10 mouse cellular contexts compared by ENCODE assay signal in the genomic region with DNA sequence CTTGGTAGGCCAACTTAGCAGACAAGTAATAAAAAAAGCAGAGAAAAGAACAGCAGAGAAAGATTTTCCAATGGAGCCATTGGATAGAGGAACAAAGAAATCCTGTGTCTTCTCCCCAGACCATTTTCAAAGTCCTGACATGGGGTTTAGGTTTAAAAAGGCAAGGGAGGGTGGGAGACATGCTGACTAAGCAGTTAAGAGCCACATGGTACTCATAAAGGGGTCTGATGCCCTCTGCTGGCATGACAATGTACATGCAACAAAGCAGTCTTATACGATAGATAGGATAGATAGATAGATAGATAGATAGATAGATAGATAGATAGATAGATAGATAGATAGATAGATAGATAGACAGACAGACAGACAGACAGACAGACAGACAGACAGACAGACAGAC. TPM values are rescaled to one million over a fixed set of nuclear protein-coding genes. Genes with fewer than 3 reads are reported as not detected.
DNase-seq lines count a peak whose midpoint lies in the region; ATAC-seq and TF ChIP-seq lines count a peak whose summit lies in the region.
"Had no signal": no experiment of that assay in that cellular context is flagged by ENCODE, and none has a peak within 500 bp of the region (broad histone marks: within the 10 kb centered on the region; RNA-seq: fewer than 3 reads in every experiment).

No protein-coding gene starts in this region.

- H3K4me2 ChIP-seq in neural tube, embryonic 15.5 days: no peak overlapping the region
- H3K4me2 ChIP-seq: embryonic facial prominence, embryonic 15.5 days had no signal

- no peak for DNase-seq in gastrocnemius, adult 2 months
- no peak for DNase-seq in gastrocnemius, postnatal 25 days
- peak; percentile 26 for DNase-seq in neural tube, embryonic 10.5 days (ENCODE audit: extremely low spot score, low spot score)
- peak; percentile 7 for DNase-seq in embryo, embryonic 9.5 days (ENCODE audit: extremely low spot score)
- peak; percentile 51 for DNase-seq in splenic B cell, adult 2 months (ENCODE audit: low read depth, low spot score)
- no peak for DNase-seq in heart, postnatal 4 days
- DNase-seq in urinary bladder, postnatal 36 days (ENCODE audit: low spot score in 2 of 2): no peak
- DNase-seq: heart, postnatal 14 days had no signal

- peak; percentile 21; the same call in 1 of the 2 replicates for TF ChIP-seq CTCF in gastrocnemius, adult 2 months (IDR thresholded peaks at IDR 0.05)

- H3K4me1 ChIP-seq in neural tube, embryonic 15.5 days: peaks cover 4% of the 10 kb centered on the region; the same call in 1 of the 2 replicates
- H3K4me1 ChIP-seq: embryonic facial prominence, embryonic 15.5 days had no signal

- intact Hi-C loops in gastrocnemius, adult 2 months (cut with DNase I): no loop called here

- no peak for ATAC-seq in neural tube, embryonic 15.5 days (ENCODE audit: low FRiP score)

- no peak overlapping the region for H3K4me3 ChIP-seq in gastrocnemius, adult 2 months
- H3K4me3 ChIP-seq in neural tube, embryonic 15.5 days (replicated peaks): no peak overlapping the region
- H3K4me3 ChIP-seq: embryonic facial prominence, embryonic 15.5 days had no signal

- H3K9me3 ChIP-seq in neural tube, embryonic 15.5 days (replicated peaks): no peaks in the 10 kb centered on the region
- H3K9me3 ChIP-seq: embryonic facial prominence, embryonic 15.5 days had no signal

- no peaks in the 10 kb centered on the region for H3K27me3 ChIP-seq in neural tube, embryonic 15.5 days (replicated peaks)
- H3K27me3 ChIP-seq in splenic B cell, adult 2 months (ENCODE audit: control insufficient read depth, insufficient read depth, low read length, poor library complexity, severe bottlenecking): no peaks in the 10 kb centered on the region
- H3K27me3 ChIP-seq: embryonic facial prominence, embryonic 15.5 days had no signal

- no peak overlapping the region for H3K27ac ChIP-seq in gastrocnemius, adult 2 months
- H3K27ac ChIP-seq in neural tube, embryonic 15.5 days (replicated peaks): no peak overlapping the region
- H3K27ac ChIP-seq: embryonic facial prominence, embryonic 15.5 days had no signal

- H3K9ac ChIP-seq in neural tube, embryonic 15.5 days (replicated peaks): no peak overlapping the region
- H3K9ac ChIP-seq: embryonic facial prominence, embryonic 15.5 days had no signal

- 80% methylated on average over 1 of the region's 1 CpGs for WGBS in neural tube, embryonic 15.5 days

- H3K36me3 ChIP-seq in neural tube, embryonic 15.5 days: no peaks in the 10 kb centered on the region
- no peaks in the 10 kb centered on the region for H3K36me3 ChIP-seq in splenic B cell, adult 2 months (ENCODE audit: control insufficient read depth, insufficient read depth, low read length, poor library complexity, severe bottlenecking)
- H3K36me3 ChIP-seq: embryonic facial prominence, embryonic 15.5 days had no signal

RNA-seq across cellular contexts. Expression of gene Hmgxb4, which starts 15.7 kb away (rescaled TPM):
- total RNA-seq in gastrocnemius, adult 2 months (2021): 1 to 10 TPM; 8.3 to 9.9 TPM
- total RNA-seq in gastrocnemius, postnatal 25 days (2021): 1 to 10 TPM; 7.2 to 8.6 TPM
- 31.1 and 33.8 TPM in 2 replicates for polyA plus RNA-seq in neural tube, embryonic 15.5 days (2015; fragmentation: Nextera tagmentation; extraction: Ambion mirVana)
- 10 to 100 TPM; 23.0 to 26.4 TPM for total RNA-seq in heart, postnatal 4 days (2021)

RNA-seq across cellular contexts. Expression of gene Tom1, which starts 56.1 kb away (rescaled TPM):
- 10 to 100 TPM; 45.9 to 49.7 TPM for total RNA-seq in gastrocnemius, adult 2 months (2021)
- total RNA-seq in gastrocnemius, postnatal 25 days (2021): 10 to 100 TPM; 38.6 to 47.8 TPM
- 44.1 and 44.4 TPM in 2 replicates for polyA plus RNA-seq in neural tube, embryonic 15.5 days (2015; fragmentation: Nextera tagmentation; extraction: Ambion mirVana)
- total RNA-seq in heart, postnatal 4 days (2021): 10 to 100 TPM; 70.7 to 73.3 TPM

Comparison
In these comparisons a context has a peak if more than half of its experiments do, and no peak if none do; other contexts are left out.
1. DNase-seq: peak in neural tube, embryonic 10.5 days (single experiment), embryo, embryonic 9.5 days (single experiment) and splenic B cell, adult 2 months (single experiment); none in gastrocnemius, adult 2 months (single experiment), gastrocnemius, postnatal 25 days (single experiment), heart, postnatal 4 days (single experiment) and urinary bladder, postnatal 36 days (0 of 2).